ENCODE assay signal across 22 mouse cellular contexts in the genomic region with DNA sequence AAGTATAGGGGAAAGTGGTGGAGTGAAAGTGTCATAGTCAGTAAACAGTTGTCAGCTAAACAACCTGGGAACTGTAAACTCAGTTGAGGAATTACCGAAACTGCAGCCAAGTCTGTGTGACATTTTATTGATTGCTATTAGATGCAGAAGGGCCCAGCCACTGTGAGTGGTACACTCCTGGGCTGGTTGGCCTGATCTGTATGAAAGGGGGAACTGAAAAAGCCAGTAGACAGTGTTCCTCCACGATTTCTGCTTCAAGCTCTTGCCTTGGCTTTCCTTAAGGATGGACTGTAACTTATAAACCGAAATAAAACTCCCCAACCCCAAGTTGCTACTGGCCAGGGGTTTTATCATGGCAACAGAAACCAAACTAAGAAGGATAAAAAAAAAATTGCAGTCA. TPM values are rescaled to one million over a fixed set of nuclear protein-coding genes. Genes with fewer than 3 reads are reported as not detected.
DNase-seq lines count a peak whose midpoint lies in the region; ATAC-seq and TF ChIP-seq lines count a peak whose summit lies in the region.
"Had no signal": no experiment of that assay in that cellular context is flagged by ENCODE, and none has a peak within 500 bp of the region (broad histone marks: within the 10 kb centered on the region; RNA-seq: fewer than 3 reads in every experiment).

No protein-coding gene starts in this region.

- DNase-seq in heart, adult 11 months, result peak; percentile 82
- no peak for DNase-seq in heart, adult 2 months
- peak; percentile 40 for DNase-seq in liver, adult 2 months (ENCODE audit: extremely low read depth, low read depth, low spot score)
- DNase-seq in liver (no peak), CH12.LX (ENCODE audit: extremely low read depth) (no peak)
- DNase-seq: adrenal gland, adult 2 months; adrenal gland, postnatal 10 days; adrenal gland, postnatal 25 days; B cell, adult 2 months; cerebellum, adult 11 months; cerebellum, adult 18-20 months; cerebellum, adult 8-10 months; cerebellum, adult 9-11 months; cerebellum, postnatal 14 days; cerebellum, postnatal 36 days; forebrain, postnatal 0 days had no signal

- H3K9ac ChIP-seq in heart, adult 2 months (ENCODE audit: low read depth, low read length), result no peak overlapping the region
- no peak overlapping the region for H3K9ac ChIP-seq in liver, adult 2 months (ENCODE audit: low read depth, low read length)
- H3K9ac ChIP-seq in CH12.LX (ENCODE audit: insufficient read depth, low read depth), result no peak overlapping the region
- no peak overlapping the region for H3K9ac ChIP-seq in hindbrain, embryonic 12.5 days
- H3K9ac ChIP-seq: embryonic facial prominence, embryonic 12.5 days; forebrain, embryonic 13.5 days; forebrain, embryonic 15.5 days; forebrain, postnatal 0 days had no signal

- in situ Hi-C loops in CH12.LX (cut with MboI; ENCODE audit: low pct_ligation_motif_present, low pct_unique_long_range_greater_than_20kb, low sequenced_read_pairs), result no loop called here

- no peak for TF ChIP-seq RAD21 in CH12.LX (IDR thresholded peaks at IDR 0.05; ENCODE audit: low read depth, low read length)

- TF ChIP-seq EP300 in heart, adult 2 months (IDR thresholded peaks at IDR 0.05; ENCODE audit: insufficient read depth, low read depth, low read length), result no peak
- TF ChIP-seq EP300 in CH12.LX (IDR thresholded peaks at IDR 0.05; ENCODE audit: low read length), result no peak

- H3K27ac ChIP-seq in heart, adult 2 months, result no peak overlapping the region
- H3K27ac ChIP-seq in liver, adult 2 months (replicated peaks; ENCODE audit: insufficient read depth, low read depth, low read length), result no peak overlapping the region
- H3K27ac ChIP-seq in CH12.LX (ENCODE audit: insufficient read depth, low read depth), result no peak overlapping the region
- no peak overlapping the region for H3K27ac ChIP-seq in hindbrain, embryonic 12.5 days
- H3K27ac ChIP-seq: embryonic facial prominence, embryonic 10.5 days; embryonic facial prominence, embryonic 12.5 days; forebrain, embryonic 13.5 days; forebrain, embryonic 15.5 days had no signal

- 83% methylated on average over 3 of the region's 3 CpGs for WGBS in heart, adult 2 months
- 59% methylated on average over 3 of the region's 3 CpGs for WGBS in liver, adult 2 months
- 90% methylated on average over 3 of the region's 3 CpGs for WGBS in hindbrain, embryonic 12.5 days

- H3K4me2 ChIP-seq in CH12.LX (ENCODE audit: insufficient read depth, low read depth, poor library complexity, severe bottlenecking), result no peak overlapping the region
- H3K4me2 ChIP-seq in hindbrain, embryonic 12.5 days (replicated peaks), result no peak overlapping the region
- H3K4me2 ChIP-seq: embryonic facial prominence, embryonic 12.5 days; forebrain, embryonic 13.5 days; forebrain, embryonic 15.5 days had no signal

- H3K27me3 ChIP-seq in heart, adult 2 months (ENCODE audit: control insufficient read depth, insufficient read depth, low read length), result no peaks in the 10 kb centered on the region
- no peaks in the 10 kb centered on the region for H3K27me3 ChIP-seq in liver, adult 2 months (ENCODE audit: control insufficient read depth, insufficient read depth, low read length)
- H3K27me3 ChIP-seq in CH12.LX (replicated peaks), result no peaks in the 10 kb centered on the region
- no peaks in the 10 kb centered on the region for H3K27me3 ChIP-seq in hindbrain, embryonic 12.5 days
- H3K27me3 ChIP-seq: embryonic facial prominence, embryonic 12.5 days; forebrain, embryonic 13.5 days; forebrain, embryonic 15.5 days had no signal

- dilution Hi-C loops in CH12.LX (cut with MboI; ENCODE audit: extremely low pct_ligation_motif_present, extremely low pct_unique_long_range_greater_than_20kb, low sequenced_read_pairs), result no loop called here

- H3K9me3 ChIP-seq in CH12.LX (replicated peaks; ENCODE audit: low read length), result no peaks in the 10 kb centered on the region
- no peaks in the 10 kb centered on the region for H3K9me3 ChIP-seq in hindbrain, embryonic 12.5 days (replicated peaks)
- H3K9me3 ChIP-seq: embryonic facial prominence, embryonic 10.5 days; embryonic facial prominence, embryonic 12.5 days; forebrain, embryonic 13.5 days; forebrain, embryonic 15.5 days had no signal

- intact Hi-C loops in heart, adult 2 months (cut with DNase I), result loop anchor here (5.0 kb wide), 1 partner anchor 40 kb away; a partner anchor contains a TSS

- no peak for TF ChIP-seq POLR2A in heart, adult 2 months (IDR thresholded peaks at IDR 0.05; ENCODE audit: insufficient read depth, low read depth, low read length)
- no peak for TF ChIP-seq POLR2A in liver, adult 2 months (IDR thresholded peaks at IDR 0.05; ENCODE audit: extremely low read depth, insufficient read depth, low read length)
- no peak for TF ChIP-seq POLR2A in CH12.LX (IDR thresholded peaks at IDR 0.05; ENCODE audit: low read depth, low read length)

- H3K4me1 ChIP-seq in heart, adult 2 months (ENCODE audit: control insufficient read depth, insufficient read depth, low read length), result peaks cover 5% of the 10 kb centered on the region
- H3K4me1 ChIP-seq in liver, adult 2 months (ENCODE audit: control insufficient read depth, insufficient read depth, low read length), result no peaks in the 10 kb centered on the region; the same call in 1 of the 2 replicates
- H3K4me1 ChIP-seq in CH12.LX (ENCODE audit: control insufficient read depth in 1 of 2, insufficient read depth in 2 of 2), result peaks cover 3 to 65% of the 10 kb centered on the region in 2 experiments; a peak in 3 of 4 replicates
- no peaks in the 10 kb centered on the region for H3K4me1 ChIP-seq in hindbrain, embryonic 12.5 days
- H3K4me1 ChIP-seq: embryonic facial prominence, embryonic 10.5 days; embryonic facial prominence, embryonic 12.5 days; forebrain, embryonic 13.5 days; forebrain, embryonic 15.5 days had no signal

- H3K36me3 ChIP-seq in heart, adult 2 months (ENCODE audit: control insufficient read depth, insufficient read depth, low read length), result peaks cover 4% of the 10 kb centered on the region
- H3K36me3 ChIP-seq in liver, adult 2 months (ENCODE audit: control insufficient read depth, insufficient read depth, low read length), result peaks cover 4% of the 10 kb centered on the region
- peaks cover 0 to 26% of the 10 kb centered on the region in 2 experiments for H3K36me3 ChIP-seq in CH12.LX (replicated peaks in 1 of 2; ENCODE audit: control insufficient read depth in 1 of 2, insufficient read depth in 1 of 2, low read length in 1 of 2)
- H3K36me3 ChIP-seq in hindbrain, embryonic 12.5 days, result no peaks in the 10 kb centered on the region
- H3K36me3 ChIP-seq: embryonic facial prominence, embryonic 12.5 days; forebrain, embryonic 15.5 days had no signal

- no peaks in the 10 kb centered on the region; the same call in 1 of the 2 replicates for H3K79me2 ChIP-seq in heart, adult 2 months (replicated peaks; ENCODE audit: control insufficient read depth, insufficient read depth, low read length)
- peaks cover 11% of the 10 kb centered on the region; the same call in 1 of the 2 replicates for H3K79me2 ChIP-seq in liver, adult 2 months (ENCODE audit: control insufficient read depth, insufficient read depth, low read length)
- H3K79me2 ChIP-seq in CH12.LX (replicated peaks; ENCODE audit: control insufficient read depth, extremely low read depth, insufficient read depth, poor library complexity, severe bottlenecking), result peaks cover 7% of the 10 kb centered on the region

- no peak overlapping the region for H3K4me3 ChIP-seq in heart, adult 2 months
- no peak overlapping the region for H3K4me3 ChIP-seq in liver, adult 2 months (ENCODE audit: insufficient read depth, low read depth, low read length)
- H3K4me3 ChIP-seq in CH12.LX (replicated peaks in 1 of 3; ENCODE audit: low read depth in 2 of 3, low read length in 2 of 3, poor library complexity in 1 of 3), result no peak overlapping the region
- H3K4me3 ChIP-seq in hindbrain, embryonic 12.5 days, result no peak overlapping the region
- H3K4me3 ChIP-seq: embryonic facial prominence, embryonic 10.5 days; embryonic facial prominence, embryonic 12.5 days; forebrain, embryonic 13.5 days; forebrain, embryonic 15.5 days had no signal

- no peak for ATAC-seq in hindbrain, embryonic 12.5 days (ENCODE audit: low FRiP score)
- ATAC-seq: CD4-positive, CD25-positive, alpha-beta regulatory T cell, adult 4 months; forebrain, embryonic 13.5 days; forebrain, embryonic 15.5 days; forebrain, postnatal 0 days had no signal

- no peak for TF ChIP-seq CTCF in heart, adult 2 months (IDR thresholded peaks at IDR 0.05)
- no peak for TF ChIP-seq CTCF in liver, adult 2 months (IDR thresholded peaks at IDR 0.05; ENCODE audit: low read depth, low read length)
- no peak for TF ChIP-seq CTCF in CH12.LX (conservative IDR thresholded peaks at IDR 0.05 in 1 of 2, IDR thresholded peaks at IDR 0.05 in 1 of 2; ENCODE audit: low read depth in 2 of 2, low read length in 2 of 2)

RNA-seq across cellular contexts. Expression of a gene that starts 21.4 kb away (rescaled TPM):
- total RNA-seq in heart, adult 2 months (2021), result 100 to 1,000 TPM; 499 to 586 TPM
- 160 and 269 TPM in 2 replicates for polyA plus RNA-seq in heart, adult 2 months (2012; rRNA removed)
- total RNA-seq in liver, adult 2 months (2014; rRNA removed), result 138 and 173 TPM in 2 replicates
- polyA plus RNA-seq in liver, adult 2 months (2012; rRNA removed), result 169 and 170 TPM in 2 replicates
- 2,059 and 2,113 TPM in 2 replicates for total RNA-seq in CH12.LX (2012; rRNA removed)
- total RNA-seq in CH12.LX (2014; rRNA removed), result 2,291 and 2,467 TPM in 2 replicates
- 753 and 1,059 TPM in 2 replicates for polyA plus RNA-seq in CH12.LX (2012; ENCODE audit: insufficient read length, low read depth)
- polyA plus RNA-seq in hindbrain, embryonic 12.5 days (2016; fragmentation: Nextera tagmentation; extraction: Ambion mirVana), result 320 and 326 TPM in 2 replicates

RNA-seq across cellular contexts. Expression of a gene that starts 21.6 kb away (rescaled TPM):
- 10 to 100 TPM; 31.5 to 35.9 TPM for total RNA-seq in heart, adult 2 months (2021)
- 12.7 and 18.8 TPM in 2 replicates for polyA plus RNA-seq in heart, adult 2 months (2012; rRNA removed)
- total RNA-seq in liver, adult 2 months (2014; rRNA removed), result 13.4 and 16.8 TPM in 2 replicates
- 6.4 and 7.5 TPM in 2 replicates for polyA plus RNA-seq in liver, adult 2 months (2012; rRNA removed)
- 5.5 and 6.6 TPM in 2 replicates for total RNA-seq in CH12.LX (2012; rRNA removed)
- 9.2 and 10.7 TPM in 2 replicates for total RNA-seq in CH12.LX (2014; rRNA removed)
- 9.8 and 12.5 TPM in 2 replicates for polyA plus RNA-seq in CH12.LX (2012; ENCODE audit: insufficient read length, low read depth)
- polyA plus RNA-seq in hindbrain, embryonic 12.5 days (2016; fragmentation: Nextera tagmentation; extraction: Ambion mirVana), result 24.4 and 25.8 TPM in 2 replicates

RNA-seq across cellular contexts. Expression of a gene that starts 39.1 kb away (rescaled TPM):
- 10 to 100 TPM; 36.8 to 42.5 TPM for total RNA-seq in heart, adult 2 months (2021)
- 21.9 and 46.1 TPM in 2 replicates for polyA plus RNA-seq in heart, adult 2 months (2012; rRNA removed)
- 32.2 and 45.3 TPM in 2 replicates for total RNA-seq in liver, adult 2 months (2014; rRNA removed)
- polyA plus RNA-seq in liver, adult 2 months (2012; rRNA removed), result 17.4 and 23.4 TPM in 2 replicates
- 28.1 and 32.9 TPM in 2 replicates for total RNA-seq in CH12.LX (2012; rRNA removed)
- 178 and 183 TPM in 2 replicates for total RNA-seq in CH12.LX (2014; rRNA removed)
- 167 and 202 TPM in 2 replicates for polyA plus RNA-seq in CH12.LX (2012; ENCODE audit: insufficient read length, low read depth)
- 176 and 178 TPM in 2 replicates for polyA plus RNA-seq in hindbrain, embryonic 12.5 days (2016; fragmentation: Nextera tagmentation; extraction: Ambion mirVana)

RNA-seq across cellular contexts. Expression of a gene that starts 53.7 kb away (rescaled TPM):
- 100 to 1,000 TPM in 1 of 2 experiments, 10 to 100 TPM in 1; 32.3 to 104 TPM for total RNA-seq in heart, adult 2 months (2021)
- 17.3 and 27.4 TPM in 2 replicates for polyA plus RNA-seq in heart, adult 2 months (2012; rRNA removed)
- total RNA-seq in liver, adult 2 months (2014; rRNA removed), result 94.3 and 101 TPM in 2 replicates
- polyA plus RNA-seq in liver, adult 2 months (2012; rRNA removed), result 6.9 and 8.3 TPM in 2 replicates
- total RNA-seq in CH12.LX (2012; rRNA removed), result 4.5 and 5.1 TPM in 2 replicates
- total RNA-seq in CH12.LX (2014; rRNA removed), result 8.4 and 9.3 TPM in 2 replicates
- polyA plus RNA-seq in CH12.LX (2012; ENCODE audit: insufficient read length, low read depth), result 5.6 and 6.8 TPM in 2 replicates
- polyA plus RNA-seq in hindbrain, embryonic 12.5 days (2016; fragmentation: Nextera tagmentation; extraction: Ambion mirVana), result 4.9 and 5.3 TPM in 2 replicates

Comparison
In these comparisons a context has a peak if more than half of its experiments do, and no peak if none do; other contexts are left out.
1. DNase-seq: peak in heart, adult 11 months (single experiment) and liver, adult 2 months (single experiment); none in heart, adult 2 months (0 of 2), liver (single experiment) and CH12.LX (single experiment).